In genomic region chr8:109542748-109543519, GRCm38 (mm10) we compare ENCODE assay signal across 30 mouse cellular contexts. TPM values are rescaled to one million over a fixed set of nuclear protein-coding genes. Genes with fewer than 3 reads are reported as not detected.
A peak's percentile ranks its signal among the peaks of the same experiment; 100 is the strongest.
DNase-seq lines count a peak whose midpoint lies in the region; ATAC-seq lines count a peak whose summit lies in the region.
"Had no signal": no experiment of that assay in that cellular context is flagged by ENCODE, and none has a peak within 500 bp of the region (broad histone marks: within the 10 kb centered on the region; RNA-seq: fewer than 3 reads in every experiment).

No protein-coding gene starts in this region.

- H3K36me3 ChIP-seq in embryonic facial prominence, embryonic 14.5 days (ENCODE audit: control insufficient read depth, insufficient read depth, low read length), result peaks cover 25% of the 10 kb centered on the region
- peaks cover 20% of the 10 kb centered on the region for H3K36me3 ChIP-seq in limb, embryonic 15.5 days

- intact Hi-C loops in left cerebral cortex, postnatal 4 days (cut with DNase I), result no loop called here

- H3K9me3 ChIP-seq in embryonic facial prominence, embryonic 14.5 days (ENCODE audit: control insufficient read depth, low read length), result no peaks in the 10 kb centered on the region
- no peaks in the 10 kb centered on the region for H3K9me3 ChIP-seq in limb, embryonic 15.5 days
- H3K9me3 ChIP-seq: hindbrain, embryonic 15.5 days; liver, embryonic 13.5 days had no signal

- H3K4me3 ChIP-seq in embryonic facial prominence, embryonic 14.5 days (ENCODE audit: low read depth, low read length), result no peak overlapping the region
- no peak overlapping the region for H3K4me3 ChIP-seq in limb, embryonic 15.5 days
- H3K4me3 ChIP-seq: hindbrain, embryonic 15.5 days; liver, embryonic 13.5 days; megakaryocyte, embryonic 14.5 days; midbrain, embryonic 13.5 days had no signal

- peak overlapping the region; percentile 48 for H3K27ac ChIP-seq in embryonic facial prominence, embryonic 14.5 days (replicated peaks; ENCODE audit: low read depth, low read length)
- peak overlapping the region; percentile 83 for H3K27ac ChIP-seq in limb, embryonic 15.5 days
- H3K27ac ChIP-seq: hindbrain, embryonic 15.5 days; kidney, postnatal 0 days; liver, embryonic 13.5 days; midbrain, embryonic 13.5 days had no signal

- WGBS in embryonic facial prominence, embryonic 14.5 days, result 58% methylated on average over 8 of the region's 8 CpGs
- WGBS in limb, embryonic 15.5 days, result 36% methylated on average over 8 of the region's 8 CpGs

- no peak overlapping the region for H3K9ac ChIP-seq in embryonic facial prominence, embryonic 14.5 days (ENCODE audit: low read depth, low read length)
- no peak overlapping the region for H3K9ac ChIP-seq in limb, embryonic 15.5 days
- H3K9ac ChIP-seq: forebrain, postnatal 0 days; hindbrain, embryonic 15.5 days; liver, embryonic 13.5 days; midbrain, embryonic 13.5 days had no signal

- H3K27me3 ChIP-seq in embryonic facial prominence, embryonic 14.5 days (replicated peaks; ENCODE audit: control insufficient read depth, insufficient read depth, low read length), result no peaks in the 10 kb centered on the region
- H3K27me3 ChIP-seq in limb, embryonic 15.5 days, result no peaks in the 10 kb centered on the region
- H3K27me3 ChIP-seq: hindbrain, embryonic 15.5 days; liver, embryonic 13.5 days; midbrain, embryonic 13.5 days had no signal

- H3K4me1 ChIP-seq in embryonic facial prominence, embryonic 14.5 days (ENCODE audit: control insufficient read depth, insufficient read depth, low read length), result peaks cover 5% of the 10 kb centered on the region; the same call in 1 of the 2 replicates
- H3K4me1 ChIP-seq in limb, embryonic 15.5 days, result peaks cover 22% of the 10 kb centered on the region
- H3K4me1 ChIP-seq: hindbrain, embryonic 15.5 days; liver, embryonic 13.5 days; midbrain, embryonic 13.5 days had no signal

- no peak; the same call in none of the 2 replicates for ATAC-seq in embryonic facial prominence, embryonic 14.5 days (ENCODE audit: low read depth)
- ATAC-seq in limb, embryonic 15.5 days (ENCODE audit: insufficient number of reproducible peaks, low FRiP score, low TSS enrichment, low read depth), result peak; percentile 55
- ATAC-seq: activated CD4-positive, CD25-positive, alpha-beta regulatory T cell, adult 4 months; forebrain, postnatal 0 days; midbrain, embryonic 13.5 days had no signal

- DNase-seq in left cerebral cortex, adult 11 months (ENCODE audit: low spot score), result peak; percentile 29
- no peak for DNase-seq in left cerebral cortex, postnatal 4 days
- DNase-seq in brain, adult 2 months (ENCODE audit: low read depth, low spot score), result peak; percentile 75
- DNase-seq in embryonic facial prominence, embryonic 14.5 days (ENCODE audit: low spot score), result peak; percentile 36
- no peak for DNase-seq in cerebellum, adult 9-10 months
- DNase-seq in heart, adult 18-20 months, result no peak
- DNase-seq: adrenal gland, postnatal 25 days; B cell, adult 2 months; cerebellum, adult 9-11 months; forebrain, postnatal 0 days; kidney, adult 2 months; liver, embryonic 13.5 days; lung, adult 2 months; right cerebral cortex, postnatal 14 days; thymus, postnatal 14 days had no signal

- no peak overlapping the region for H3K4me2 ChIP-seq in embryonic facial prominence, embryonic 14.5 days (ENCODE audit: low read depth, low read length)
- H3K4me2 ChIP-seq in limb, embryonic 15.5 days, result no peak overlapping the region
- H3K4me2 ChIP-seq: heart, embryonic 11.5 days; hindbrain, embryonic 15.5 days; liver, embryonic 13.5 days; midbrain, embryonic 13.5 days had no signal

RNA-seq across cellular contexts. Expression of gene Dhx38, which starts 22.7 kb away (rescaled TPM):
- total RNA-seq in left cerebral cortex, postnatal 4 days (2021), result 10 to 100 TPM; 25.9 to 26.6 TPM
- 17.4 and 19.5 TPM in 2 replicates for polyA plus RNA-seq in embryonic facial prominence, embryonic 14.5 days (2014; fragmentation: Nextera tagmentation; extraction: Ambion mirVana)
- polyA plus RNA-seq in limb, embryonic 15.5 days (2015; fragmentation: Nextera tagmentation; extraction: Ambion mirVana), result 22.4 TPM in 2 replicates
- total RNA-seq in heart, adult 18-20 months (2021), result 10 to 100 TPM; 10.7 to 12.3 TPM

RNA-seq across cellular contexts. Expression of gene Txnl4b, which starts 22.8 kb away (rescaled TPM):
- 1 to 10 TPM; 8.7 to 9.2 TPM for total RNA-seq in left cerebral cortex, postnatal 4 days (2021)
- polyA plus RNA-seq in embryonic facial prominence, embryonic 14.5 days (2014; fragmentation: Nextera tagmentation; extraction: Ambion mirVana), result 23.5 and 25.4 TPM in 2 replicates
- 22.0 and 23.8 TPM in 2 replicates for polyA plus RNA-seq in limb, embryonic 15.5 days (2015; fragmentation: Nextera tagmentation; extraction: Ambion mirVana)
- 1 to 10 TPM; 4.3 to 4.6 TPM for total RNA-seq in heart, adult 18-20 months (2021)

RNA-seq across cellular contexts. Expression of gene Hp, which starts 36.0 kb away (rescaled TPM):
- under 1 TPM in 1 of 2 experiments, not detected in 1; 0.60 TPM for total RNA-seq in left cerebral cortex, postnatal 4 days (2021)
- 2.3 and 4.3 TPM in 2 replicates for polyA plus RNA-seq in embryonic facial prominence, embryonic 14.5 days (2014; fragmentation: Nextera tagmentation; extraction: Ambion mirVana)
- 4.0 and 4.6 TPM in 2 replicates for polyA plus RNA-seq in limb, embryonic 15.5 days (2015; fragmentation: Nextera tagmentation; extraction: Ambion mirVana)
- 10 to 100 TPM; 12.3 to 26.7 TPM for total RNA-seq in heart, adult 18-20 months (2021)
- total RNA-seq: layer of hippocampus, postnatal 25 days; left cerebral cortex, postnatal 14 days had no signal
- polyA plus RNA-seq: activated CD4-positive, CD25-positive, alpha-beta regulatory T cell, adult 4 months had no signal

RNA-seq across cellular contexts. Expression of gene Pmfbp1, which starts 49.1 kb away (rescaled TPM):
- under 1 TPM in 1 of 2 experiments, not detected in 1; 0.12 TPM for total RNA-seq in left cerebral cortex, postnatal 4 days (2021)
- 0.08 and 0.38 TPM in 2 replicates for polyA plus RNA-seq in embryonic facial prominence, embryonic 14.5 days (2014; fragmentation: Nextera tagmentation; extraction: Ambion mirVana)
- polyA plus RNA-seq in limb, embryonic 15.5 days (2015; fragmentation: Nextera tagmentation; extraction: Ambion mirVana), result 0.12 and 0.27 TPM in 2 replicates
- not detected for total RNA-seq in heart, adult 18-20 months (2021)
- total RNA-seq: adrenal gland, postnatal 25 days; gastrocnemius, adult 8-10 months; granulocyte monocyte progenitor cell, adult 5-6 weeks; hematopoietic stem cell, adult 5-6 weeks had no signal
- polyA plus RNA-seq: activated CD4-positive, CD25-positive, alpha-beta regulatory T cell, adult 4 months; heart, postnatal 0 days; intestine, embryonic 14.5 days; kidney, adult 2 months; liver, embryonic 13.5 days; spleen, adult 2 months had no signal

Comparison
In these comparisons a context has a peak if more than half of its experiments do, and no peak if none do; other contexts are left out.
1. DNase-seq: peak in left cerebral cortex, adult 11 months (single experiment), brain, adult 2 months (single experiment) and embryonic facial prominence, embryonic 14.5 days (single experiment); none in left cerebral cortex, postnatal 4 days (single experiment), cerebellum, adult 9-10 months (single experiment) and heart, adult 18-20 months (0 of 2).
2. RNA of gene Hp, which starts 36.0 kb away (total RNA-seq): 12.3 to 26.7 TPM in heart, adult 18-20 months; 0.60 TPM in left cerebral cortex, postnatal 4 days; every median in the first group is over 4 times any median in the second.